Mouse (Mus musculus) effector memory CD4-positive, alpha-beta T cell, adult 7 months (primary cell): ENCODE measurements around the gene Rhox3g. TPM values are rescaled to one million over a fixed set of nuclear protein-coding genes. Genes with fewer than 3 reads are reported as not detected.

Source experiments
- polyA plus RNA-seq: library from polyadenylated mRNA; unstranded; fragments of 100-300 nt; shearing (Covaris generic); gene quantifications from one replicate; pipeline ENCODE4 v1.2.1, GENCODE M21; 2017

Rhox3g gene
- not detected for polyA plus RNA-seq

DNA sequence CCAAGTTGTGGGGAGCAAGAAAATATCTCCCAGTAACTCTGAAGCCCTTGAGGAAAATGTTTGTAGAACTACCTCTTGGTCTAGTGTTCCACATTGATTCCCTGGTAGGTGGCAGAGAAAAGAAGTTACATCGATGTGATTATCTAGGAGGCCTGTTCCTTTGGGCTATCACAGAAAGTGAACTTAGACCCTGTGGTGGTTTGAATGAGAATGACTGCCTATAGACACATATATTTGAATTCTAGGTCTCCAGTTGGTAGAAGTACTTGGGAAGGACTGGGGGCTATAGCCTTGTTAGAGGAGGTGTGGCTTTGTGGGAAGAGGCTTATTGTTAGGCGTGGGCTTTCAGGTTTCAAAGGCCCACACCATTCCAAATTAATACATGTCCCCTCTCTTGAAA is at the start of gene Rhox3g:
TSS of gene Rhox3g (minus strand) at position 101 of the 400 bp plus-strand sequence.

DNA sequence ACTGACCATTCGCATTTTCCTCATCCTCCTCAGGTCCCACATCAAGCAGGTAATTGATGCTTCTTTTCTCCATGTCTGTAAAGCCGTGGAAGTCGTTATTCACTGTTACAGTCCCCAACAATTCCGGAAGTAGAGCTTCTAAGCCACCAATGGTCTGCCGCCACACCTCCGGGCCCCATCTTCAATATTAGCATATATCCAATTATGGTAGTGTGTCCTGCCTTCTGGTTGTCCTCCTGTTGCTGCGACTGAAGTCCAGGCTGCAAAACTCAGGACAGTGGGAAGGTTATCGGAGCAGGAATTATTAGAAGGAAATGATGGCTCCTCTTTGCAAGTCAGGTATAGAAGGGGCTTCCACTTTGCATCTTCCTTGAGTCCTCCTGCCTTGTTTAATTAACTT is 44.8 kb upstream of the Rhox3g start, which contains the start of gene Rhox2h:
TSS of gene Rhox2h (minus strand) at position 101 of the 400 bp plus-strand sequence.

DNA sequence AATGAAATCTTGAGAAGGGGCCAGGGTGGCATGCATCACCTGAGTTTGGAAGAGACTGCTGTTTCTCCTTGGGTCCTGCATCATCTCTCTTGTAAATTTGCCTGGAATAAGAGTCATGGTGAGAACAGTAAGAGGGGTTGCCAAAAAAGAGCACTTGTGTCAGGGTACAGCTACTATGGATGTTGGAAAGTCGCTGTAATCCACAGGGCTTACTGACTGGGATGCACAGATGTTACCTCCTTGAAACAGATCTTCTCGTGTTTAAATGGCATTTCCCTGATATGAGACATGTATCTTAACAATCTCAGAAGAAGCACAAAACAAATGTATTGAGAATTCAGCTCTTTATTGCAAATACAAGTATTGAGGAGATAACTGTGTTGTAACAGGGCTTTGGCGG is 40.3 kb upstream of the Rhox3g start, which contains the start of gene Rhox3h:
TSS of gene Rhox3h (minus strand) at position 101 of the 400 bp plus-strand sequence.

DNA sequence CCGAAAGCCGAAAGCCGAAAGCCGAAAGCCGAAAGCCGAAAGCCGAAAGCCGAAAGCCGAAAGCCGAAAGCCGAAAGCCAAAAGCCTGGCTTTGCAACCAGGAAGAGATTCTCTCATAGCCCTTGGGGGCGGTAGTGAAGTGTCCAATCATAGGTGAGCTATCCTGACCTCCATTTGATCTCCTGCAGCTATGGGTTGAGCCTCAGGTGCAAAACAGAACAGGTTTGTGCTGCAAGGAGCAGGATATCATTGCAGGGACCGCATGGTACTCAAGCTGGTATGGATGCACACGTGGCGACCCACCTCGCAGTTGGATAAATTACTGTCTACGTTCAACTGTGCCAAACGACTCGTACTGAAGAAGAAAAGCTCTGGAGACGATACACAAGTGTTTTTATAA is 22.8 kb upstream of the Rhox3g start, which contains the start of gene Rhox4g:
TSS of gene Rhox4g (minus strand) at position 101 of the 400 bp plus-strand sequence.

DNA sequence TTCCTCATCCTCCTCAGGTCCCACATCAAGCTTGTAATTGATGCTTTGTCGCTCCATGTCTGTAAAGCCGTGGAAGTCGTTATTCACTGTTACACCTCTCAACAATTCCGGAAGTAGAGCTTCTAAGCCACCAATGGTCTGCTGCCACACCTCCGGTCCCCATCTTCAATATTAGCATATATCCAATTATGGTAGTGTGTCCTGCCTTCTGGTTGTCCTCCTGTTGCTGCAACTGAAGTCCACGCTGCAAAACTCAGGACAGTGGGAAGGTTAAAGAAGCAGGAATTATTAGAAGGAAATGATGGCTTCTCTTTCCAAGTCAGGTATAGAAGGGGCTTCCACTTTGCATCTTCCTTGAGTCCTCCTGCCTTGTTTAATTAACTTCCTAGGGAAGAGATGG is 15.0 kb upstream of the Rhox3g start, which contains the start of gene Rhox2g:
TSS of gene Rhox2g (minus strand) at position 101 of the 400 bp plus-strand sequence.

DNA sequence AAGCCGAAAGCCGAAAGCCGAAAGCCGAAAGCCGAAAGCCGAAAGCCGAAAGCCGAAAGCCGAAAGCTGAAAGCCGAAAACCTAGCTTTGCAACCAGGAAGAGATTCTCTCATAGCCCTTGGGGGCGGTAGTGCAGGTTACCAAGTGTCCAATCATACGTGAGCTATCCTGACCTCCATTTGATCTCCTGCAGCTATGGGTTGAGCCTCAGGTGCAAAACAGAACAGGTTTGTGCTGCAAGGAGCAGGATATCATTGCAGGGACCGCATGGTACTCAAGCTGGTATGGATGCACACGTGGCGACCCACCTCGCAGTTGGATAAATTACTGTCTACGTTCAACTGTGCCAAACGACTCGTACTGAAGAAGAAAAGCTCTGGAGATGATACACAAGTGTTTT is 20.8 kb downstream of the Rhox3g start, which contains the start of gene Rhox4f:
TSS of gene Rhox4f (minus strand) at position 101 of the 400 bp plus-strand sequence.

DNA sequence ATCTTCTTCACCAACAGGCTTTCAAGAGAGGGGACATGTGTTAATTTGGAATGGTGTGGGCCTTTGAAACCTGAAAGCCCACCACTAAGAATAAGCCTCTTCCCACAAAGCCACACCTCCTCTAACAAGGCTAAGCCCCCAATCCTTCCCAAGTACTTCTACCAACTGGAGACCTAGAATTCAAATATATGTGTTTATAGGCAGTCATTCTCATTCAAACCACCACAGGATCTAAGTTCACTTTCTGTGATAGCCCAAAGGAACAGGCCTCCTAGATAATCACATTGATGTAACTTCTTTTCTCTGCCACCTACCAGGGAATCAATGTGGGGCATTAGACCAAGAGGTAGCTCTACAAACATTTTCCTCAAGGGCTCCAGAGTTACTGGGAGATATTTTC is 47.7 kb downstream of the Rhox3g start, which contains the start of gene Rhox3f:
TSS of gene Rhox3f (plus strand) at position 301 of the 400 bp plus-strand sequence.

Other genes starting within 250 kb of the Rhox3g start
- not detected for gene Rhox3a2, start 248.6 kb downstream of the Rhox3g start, polyA plus RNA-seq
- not detected for gene Rhox4a2, start 237.8 kb downstream of the Rhox3g start, polyA plus RNA-seq
- not detected for gene Rhox2b, start 216.5 kb downstream of the Rhox3g start, polyA plus RNA-seq
- gene Rhox4b, start 196.1 kb downstream of the Rhox3g start, polyA plus RNA-seq = not detected
- gene Rhox2c, start 174.9 kb downstream of the Rhox3g start, polyA plus RNA-seq = not detected
- gene Rhox3c, start 170.0 kb downstream of the Rhox3g start, polyA plus RNA-seq = not detected
- gene Rhox4c, start 148.3 kb downstream of the Rhox3g start, polyA plus RNA-seq = 0.39 TPM
- not detected for gene Rhox2d, start 135.2 kb downstream of the Rhox3g start, polyA plus RNA-seq
- 0.60 TPM for gene Rhox4d, start 114.3 kb downstream of the Rhox3g start, polyA plus RNA-seq
- gene Rhox2e, start 98.2 kb downstream of the Rhox3g start, polyA plus RNA-seq = not detected
- not detected for gene Rhox3e, start 86.6 kb downstream of the Rhox3g start, polyA plus RNA-seq
- not detected for gene Rhox4e, start 71.2 kb downstream of the Rhox3g start, polyA plus RNA-seq
- gene Rhox2f, start 57.2 kb downstream of the Rhox3g start, polyA plus RNA-seq = 0.84 TPM
- not detected for gene Rhox3f, start 47.6 kb downstream of the Rhox3g start, polyA plus RNA-seq
- not detected for gene Rhox4f, start 20.9 kb downstream of the Rhox3g start, polyA plus RNA-seq
- not detected for gene Rhox2g, start 14.9 kb upstream of the Rhox3g start, polyA plus RNA-seq
- gene Rhox4g, start 22.7 kb upstream of the Rhox3g start, polyA plus RNA-seq = not detected
- not detected for gene Rhox3h, start 40.2 kb upstream of the Rhox3g start, polyA plus RNA-seq
- gene Rhox2h, start 44.7 kb upstream of the Rhox3g start, polyA plus RNA-seq = not detected
- gene Rhox5, start 176.2 kb upstream of the Rhox3g start, polyA plus RNA-seq = not detected
- gene Rhox6, start 198.3 kb upstream of the Rhox3g start, polyA plus RNA-seq = not detected
- not detected for gene Rhox7a, start 203.1 kb upstream of the Rhox3g start, polyA plus RNA-seq